Mouse (Mus musculus) effector memory CD4-positive, alpha-beta T cell, adult 5 months (primary cell): ENCODE measurements around the gene Gm13040. TPM values are rescaled to one million over a fixed set of nuclear protein-coding genes. Genes with fewer than 3 reads are reported as not detected.

ENCODE experiments used
- polyA plus RNA-seq: library from polyadenylated mRNA; unstranded; fragments of 100-300 nt; shearing (Covaris generic); gene quantifications from one replicate; pipeline ENCODE4 v1.2.1, GENCODE M21; 2017

Gene Gm13040
- not detected for polyA plus RNA-seq

DNA sequence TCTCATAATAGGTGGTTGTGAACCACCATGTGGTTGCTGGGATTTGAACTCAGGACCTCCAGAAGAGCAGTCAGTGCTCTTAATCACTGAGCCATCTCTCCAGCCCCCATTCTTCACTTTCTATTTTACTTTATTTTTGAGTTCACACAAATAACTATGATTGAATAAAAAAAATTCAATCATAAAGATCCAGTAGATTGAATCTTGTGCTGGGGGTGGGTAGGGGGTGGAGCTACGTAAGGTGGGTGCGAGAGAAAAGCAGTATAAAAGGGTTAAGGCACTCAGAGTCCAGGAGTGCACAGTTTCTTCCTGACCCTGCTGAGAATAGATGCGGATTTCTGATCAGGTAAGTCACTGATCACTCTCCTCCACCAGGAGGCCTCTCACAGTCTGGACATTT is at the start of gene Gm13040:
Gene Gm13040 (plus strand): TSS at position 301 of the 400 bp plus-strand sequence.

DNA sequence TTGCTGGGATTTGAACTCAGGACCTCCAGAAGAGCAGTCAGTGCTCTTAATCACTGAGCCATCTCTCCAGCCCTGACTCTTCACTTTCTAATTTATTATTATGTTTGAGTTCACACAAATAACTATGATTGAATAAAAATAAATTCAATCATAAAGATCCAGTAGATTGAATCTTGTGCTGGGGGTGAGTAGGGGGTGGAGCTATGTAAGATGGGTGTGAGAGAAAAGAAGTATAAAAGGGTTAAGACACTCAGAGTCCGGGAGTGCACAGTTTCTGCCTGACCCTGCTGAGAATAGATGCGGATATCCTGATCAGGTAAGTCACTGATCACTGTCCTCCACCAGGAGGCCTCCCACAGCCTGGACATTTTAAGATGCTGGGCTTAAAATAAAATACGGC is 24.7 kb upstream of the Gm13040 start, which contains the start of gene Gm13043:
Gene Gm13043 (plus strand): TSS at position 301 of the 400 bp plus-strand sequence.

DNA sequence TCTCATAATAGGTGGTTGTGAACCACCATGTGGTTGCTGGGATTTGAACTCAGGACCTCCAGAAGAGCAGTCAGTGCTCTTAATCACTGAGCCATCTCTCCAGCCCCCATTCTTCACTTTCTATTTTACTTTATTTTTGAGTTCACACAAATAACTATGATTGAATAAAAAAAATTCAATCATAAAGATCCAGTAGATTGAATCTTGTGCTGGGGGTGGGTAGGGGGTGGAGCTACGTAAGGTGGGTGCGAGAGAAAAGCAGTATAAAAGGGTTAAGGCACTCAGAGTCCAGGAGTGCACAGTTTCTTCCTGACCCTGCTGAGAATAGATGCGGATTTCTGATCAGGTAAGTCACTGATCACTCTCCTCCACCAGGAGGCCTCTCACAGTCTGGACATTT is 15.6 kb downstream of the Gm13040 start, which contains the start of the genes BC080695 and Gm13057:
Gene BC080695 (plus strand): TSS at position 301 of the 400 bp plus-strand sequence.
Gene Gm13057 (plus strand): TSS at position 310 of the 400 bp plus-strand sequence.

Other genes with a start within 250 kb of the Gm13040 start
- gene Pdpn, start 236.4 kb upstream of the Gm13040 start, polyA plus RNA-seq, result not detected
- not detected for gene Lrrc38, start 186.2 kb upstream of the Gm13040 start, polyA plus RNA-seq
- not detected for gene Pramel1, start 141.5 kb upstream of the Gm13040 start, polyA plus RNA-seq
- gene Pramef8, start 123.5 kb upstream of the Gm13040 start, polyA plus RNA-seq, result 39.9 TPM
- gene Oog4, start 85.6 kb upstream of the Gm13040 start, polyA plus RNA-seq, result not detected
- not detected for gene Gm13043, start 24.6 kb upstream of the Gm13040 start, polyA plus RNA-seq
- 0.17 TPM for gene BC080695, start 15.7 kb downstream of the Gm13040 start, polyA plus RNA-seq
- gene Gm13057, start 15.8 kb downstream of the Gm13040 start, polyA plus RNA-seq, result not detected
- not detected for gene Gm13083, start 79.0 kb downstream of the Gm13040 start, polyA plus RNA-seq
- not detected for gene Gm13088, start 121.3 kb downstream of the Gm13040 start, polyA plus RNA-seq
- not detected for gene Gm13089, start 166.8 kb downstream of the Gm13040 start, polyA plus RNA-seq
- not detected for gene Gm13078, start 183.5 kb downstream of the Gm13040 start, polyA plus RNA-seq